Mouse (Mus musculus) layer of hippocampus, postnatal 36 days (tissue): ENCODE measurements at regions not wholly inside any gene's neighbourhood (a gene's known extent, or its start where the extent isn't known, plus 50 kb on each side); places are given as distances from the start of the nearest gene placed in this dataset.

ENCODE experiments used
- DNase-seq, 2 experiments: peaks; one replicate each; pipeline ENCODE4 v3.0.0; 2022

DNA sequence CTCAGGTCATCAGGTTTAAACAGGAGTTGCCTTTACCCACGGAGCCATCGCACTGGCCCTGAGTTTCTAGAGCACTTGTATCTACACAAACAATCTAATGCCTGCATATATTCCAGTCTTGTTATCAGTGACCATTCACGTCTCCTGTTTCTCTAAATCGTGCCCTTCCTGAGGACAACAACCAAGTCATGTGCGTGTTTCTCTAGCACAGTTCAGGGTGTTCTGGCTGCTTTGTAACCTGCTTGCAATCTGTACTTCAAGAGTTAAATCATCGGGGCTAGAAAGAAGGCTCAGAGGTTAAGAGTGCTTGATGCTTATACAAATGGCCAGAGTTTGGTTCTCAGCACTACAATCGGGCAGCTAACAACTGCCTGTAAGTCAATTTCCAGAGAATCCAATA lies 428.1 kb upstream of the Jarid2 start:
- DNase-seq, result no peak

DNA sequence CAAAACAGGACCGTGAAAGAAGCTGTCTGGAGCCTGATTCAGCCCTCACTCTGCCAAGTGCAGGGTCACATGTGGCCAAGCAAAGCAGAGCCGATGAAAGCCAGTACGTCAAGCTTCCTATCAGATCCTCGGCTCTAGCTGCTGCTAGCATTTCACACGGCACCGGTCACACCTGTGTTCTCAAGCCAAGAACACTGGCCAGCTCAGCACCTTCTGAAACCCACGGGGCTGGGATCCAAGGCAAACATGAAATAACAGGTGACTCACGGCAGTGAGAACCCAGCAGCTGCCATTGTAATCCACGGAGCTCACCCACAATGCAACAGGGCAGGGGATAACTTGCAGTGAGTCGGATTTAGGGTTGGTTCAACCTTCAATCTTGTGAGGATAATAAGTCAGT lies 427.3 kb upstream of the Jarid2 start:
- DNase-seq, result no peak

DNA sequence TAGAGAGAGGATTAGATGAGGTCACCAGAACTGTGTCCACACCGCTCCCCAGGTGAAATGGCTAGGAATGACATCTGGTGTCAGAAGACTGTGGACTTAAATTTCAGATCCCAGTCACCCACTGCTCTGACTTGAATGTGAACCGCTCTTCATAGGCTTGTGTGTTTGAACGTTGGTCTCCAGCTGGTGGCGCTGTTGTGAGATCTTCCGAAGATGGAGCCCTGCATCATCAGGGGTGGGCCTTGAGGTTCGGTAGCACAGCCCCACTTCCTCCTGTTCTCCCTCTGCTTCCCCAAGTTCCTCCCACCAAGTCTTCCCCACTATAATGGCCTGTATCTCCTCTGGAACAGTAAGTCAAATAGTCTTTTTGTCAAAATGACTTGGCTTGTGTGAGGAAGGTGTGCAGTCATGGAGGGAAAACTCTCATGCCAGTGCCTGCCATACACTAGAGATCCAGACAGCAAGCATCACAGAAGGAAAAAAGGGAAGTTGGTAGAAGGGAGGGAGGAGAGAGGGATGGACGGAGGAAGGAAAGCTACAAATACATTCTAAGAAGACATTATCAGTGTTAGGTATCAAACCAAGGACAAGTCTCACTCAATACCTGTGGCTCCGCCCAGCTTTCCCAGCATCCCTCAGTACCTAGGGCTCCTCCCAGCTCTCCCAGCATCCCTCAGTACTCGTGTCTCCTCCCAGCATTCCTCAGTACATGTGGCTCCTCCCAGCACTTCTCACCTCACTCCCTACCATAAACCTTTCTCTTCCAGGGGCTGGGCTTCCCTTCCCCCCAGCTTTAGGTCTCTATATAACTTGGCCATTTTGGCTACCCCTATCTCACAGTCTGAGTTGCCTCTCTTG lies 423.9 kb upstream of the Jarid2 start:
- DNase-seq, result no peak

DNA sequence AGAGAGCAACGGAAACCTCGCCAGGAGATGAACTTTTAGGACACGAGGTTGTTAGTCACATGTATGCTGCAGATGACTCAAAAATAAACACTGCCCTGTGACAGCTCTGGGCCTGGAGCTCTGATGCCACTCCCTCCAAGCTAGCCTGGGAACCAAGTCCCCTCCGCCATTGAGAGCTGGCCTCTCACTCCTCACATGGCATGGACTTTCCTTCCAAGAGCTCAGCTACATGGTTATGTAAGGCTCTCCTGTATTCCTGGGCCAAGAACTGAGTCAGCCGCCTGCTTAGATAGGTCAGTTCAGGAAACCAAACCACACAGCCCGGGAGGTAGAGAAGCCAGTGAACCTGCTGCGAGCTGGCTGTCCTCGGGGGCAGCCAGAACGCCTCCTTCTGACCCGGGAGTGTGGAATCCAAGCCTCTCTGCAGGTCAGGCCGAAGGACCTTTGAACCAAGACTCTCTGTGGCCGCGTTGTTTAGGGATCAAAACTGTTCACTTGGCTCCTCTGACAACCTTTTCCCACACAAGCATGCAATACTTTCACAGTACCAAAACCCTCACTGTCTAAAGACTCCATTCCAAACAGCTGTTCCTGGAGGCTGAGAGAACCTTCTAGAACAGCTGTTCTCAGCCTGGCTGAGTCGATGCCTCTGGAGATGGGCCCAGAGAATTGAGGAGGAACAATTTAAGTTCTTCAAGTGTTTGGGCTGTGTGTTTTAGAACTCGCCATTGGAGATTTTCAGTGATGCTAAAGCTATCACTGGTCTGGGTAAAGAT lies 422.8 kb upstream of the Jarid2 start:
- DNase-seq, result no peak

DNA sequence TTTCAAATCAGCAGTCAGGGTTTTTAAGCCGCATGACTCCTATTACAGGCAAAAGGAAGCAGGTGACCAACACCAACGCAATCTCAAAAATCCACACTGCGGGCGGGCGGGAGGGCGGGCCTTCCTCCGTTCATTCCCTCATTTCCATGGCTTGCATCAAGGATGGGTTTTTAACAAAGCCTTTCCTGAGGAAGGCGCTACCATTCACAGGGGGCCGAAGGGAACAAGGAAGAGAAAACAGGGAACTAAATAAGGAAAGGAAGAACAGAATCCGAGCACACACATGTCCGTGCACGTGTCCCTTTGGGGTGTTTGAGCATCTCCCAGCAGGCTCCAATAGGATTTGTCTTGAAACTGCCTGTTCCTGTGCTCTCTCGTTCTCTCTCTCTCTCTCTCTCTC lies 421.0 kb upstream of the Jarid2 start:
- DNase-seq, result no peak

DNA sequence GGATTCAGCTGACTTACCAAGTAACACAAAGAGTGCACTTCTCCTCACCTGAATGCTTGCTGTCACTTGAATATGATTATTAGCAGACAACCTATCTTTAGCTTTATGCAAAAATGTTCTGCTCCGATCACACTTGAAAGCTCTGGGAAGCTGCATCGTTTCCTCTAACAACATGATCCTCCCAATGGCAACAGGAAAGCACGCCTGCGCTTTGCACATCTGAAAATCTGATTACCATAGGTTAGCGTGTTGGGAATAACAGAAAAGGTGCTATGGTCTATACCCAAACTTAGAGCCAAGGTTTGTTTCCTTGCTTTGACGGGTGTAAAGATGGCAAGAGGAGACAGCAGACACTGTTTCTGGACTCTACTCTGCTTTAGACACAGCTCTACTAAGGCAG lies 417.0 kb upstream of the Jarid2 start:
- no peak for DNase-seq

DNA sequence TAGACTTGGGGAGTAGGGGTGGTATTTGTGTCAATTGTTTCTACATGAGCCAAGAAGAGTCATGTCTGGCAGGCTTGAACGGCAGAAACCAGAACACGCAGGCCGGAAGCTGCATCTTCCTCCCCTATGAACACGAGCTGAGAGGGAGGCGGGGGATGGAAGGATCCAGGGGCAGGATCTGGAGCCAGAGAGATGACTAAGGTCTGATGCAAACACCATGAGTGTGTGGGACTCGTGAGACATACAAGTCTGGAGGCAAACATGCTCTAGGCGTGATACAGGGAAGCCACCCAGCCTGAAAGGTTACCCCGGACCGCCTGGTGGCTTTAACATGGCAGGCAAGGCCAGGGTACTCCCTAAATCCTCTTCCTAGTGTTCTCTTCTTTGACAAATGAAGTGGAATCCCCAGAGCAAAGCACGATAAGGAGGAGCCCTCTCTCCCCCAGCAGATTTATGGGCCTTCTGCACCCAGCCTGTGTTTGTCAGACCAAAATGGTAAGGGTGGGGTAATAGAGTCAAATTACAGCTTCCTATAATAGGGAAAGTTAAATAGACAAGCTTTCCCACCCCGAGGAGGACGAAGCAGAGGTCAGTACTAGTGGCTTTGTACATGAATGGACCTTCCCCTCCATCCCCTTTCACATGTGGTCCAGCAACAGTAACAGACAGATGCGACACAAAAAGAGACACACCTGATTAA lies 412.4 kb upstream of the Jarid2 start:
- no peak for DNase-seq

DNA sequence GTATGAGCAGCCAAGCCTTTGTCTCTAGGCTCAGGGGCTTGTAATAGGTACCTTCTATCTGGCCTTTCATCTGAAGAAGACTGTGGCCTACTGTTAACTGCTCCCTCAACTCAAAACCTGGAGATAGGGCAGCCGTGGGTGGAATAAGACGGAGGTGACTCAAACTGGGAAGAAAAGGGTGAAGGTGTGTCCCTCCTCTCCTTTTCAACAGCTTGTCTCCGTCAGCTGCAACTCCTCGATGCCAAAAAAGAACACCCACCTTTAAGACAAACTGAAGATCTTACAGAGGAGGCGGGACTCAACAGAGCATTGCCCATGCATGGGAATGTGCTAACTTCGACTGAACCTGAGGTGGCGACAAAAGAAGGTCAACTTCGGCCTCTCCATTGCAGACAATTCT lies 411.7 kb upstream of the Jarid2 start:
- DNase-seq, result no peak

DNA sequence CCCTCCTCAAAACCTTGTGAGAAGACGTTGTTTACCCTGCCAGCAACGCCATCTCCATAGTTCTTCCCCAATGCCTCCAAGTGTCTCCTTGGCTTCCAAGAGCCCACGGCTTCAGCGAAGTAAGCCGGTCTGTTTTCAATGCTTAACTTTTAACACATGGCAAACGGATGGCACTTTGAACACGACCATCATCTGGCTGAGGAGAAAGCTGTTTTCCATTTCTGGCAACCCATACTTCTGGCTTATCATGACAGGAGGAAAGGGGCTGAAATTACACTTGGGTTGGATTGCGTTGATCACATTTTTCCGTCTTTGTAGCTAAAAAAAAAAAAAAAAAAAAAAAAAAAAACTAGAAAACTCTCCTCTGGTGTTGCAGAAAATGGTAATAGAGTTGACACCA lies 410.2 kb upstream of the Jarid2 start:
- DNase-seq, result no peak

DNA sequence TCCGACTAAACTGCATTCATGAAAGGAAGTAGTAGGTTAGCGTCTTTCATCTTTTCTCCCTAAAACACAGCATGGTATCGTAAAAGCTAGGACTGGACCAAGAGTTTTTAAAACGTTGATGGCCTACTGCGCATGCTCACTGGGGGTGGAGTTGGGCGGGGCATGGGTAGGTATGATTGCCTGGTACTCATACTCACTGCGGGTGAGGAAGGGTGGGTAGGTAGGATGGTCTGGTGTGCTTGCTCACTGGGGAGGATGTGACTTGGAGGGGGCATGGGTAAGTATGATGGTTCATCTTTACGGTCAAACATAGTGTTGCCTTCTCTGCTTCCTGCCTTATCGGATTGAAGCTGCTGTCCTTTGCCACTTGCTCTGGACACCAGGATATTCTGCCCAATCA lies 409.8 kb upstream of the Jarid2 start:
- no peak for DNase-seq

DNA sequence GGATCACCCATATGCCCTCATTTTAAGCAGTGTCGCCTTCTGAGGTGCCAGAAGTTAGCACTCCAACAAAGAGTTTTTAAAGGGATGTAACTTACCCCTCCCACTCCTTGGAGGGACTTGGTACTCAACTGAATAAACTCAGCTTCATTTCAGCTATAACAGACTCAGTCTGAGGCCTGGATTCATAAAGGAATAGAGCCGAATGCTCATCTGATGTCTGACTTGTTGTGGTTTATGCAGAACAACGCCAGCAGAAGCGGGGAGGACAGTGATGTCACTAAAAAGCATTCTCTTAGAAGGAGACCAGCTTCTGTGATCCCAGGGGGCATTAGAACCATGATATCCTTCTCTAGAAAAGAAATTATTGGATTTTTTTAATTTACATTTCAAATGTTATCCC lies 409.0 kb upstream of the Jarid2 start:
- DNase-seq, result no peak

DNA sequence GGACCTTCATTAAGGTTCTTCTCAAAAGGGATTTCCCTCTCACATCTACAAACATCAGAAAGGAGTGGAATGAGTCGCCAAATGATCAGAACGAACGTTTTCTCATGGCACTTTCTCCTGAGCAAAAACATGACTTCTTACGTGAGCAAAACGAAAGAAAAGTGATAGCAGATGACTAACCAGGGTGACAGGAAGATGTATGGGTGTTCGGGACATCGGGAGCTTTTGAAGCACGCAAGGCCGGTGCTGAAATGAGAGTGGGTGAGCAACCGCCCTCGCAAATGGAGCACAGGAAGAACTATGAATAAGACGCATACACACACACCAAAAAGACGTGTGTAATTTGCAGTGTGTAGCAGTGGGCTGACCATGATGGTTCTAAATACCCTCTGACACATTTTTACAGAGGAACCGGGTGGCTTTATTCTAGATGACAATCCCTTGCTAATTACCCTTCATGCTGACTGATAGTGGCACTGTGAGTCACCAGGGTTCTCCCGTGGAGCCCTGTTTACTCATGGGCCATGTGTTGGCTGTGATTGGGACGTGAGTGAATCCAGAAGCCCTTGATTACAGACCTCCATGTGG lies 408.2 kb upstream of the Jarid2 start:
- DNase-seq, result no peak

DNA sequence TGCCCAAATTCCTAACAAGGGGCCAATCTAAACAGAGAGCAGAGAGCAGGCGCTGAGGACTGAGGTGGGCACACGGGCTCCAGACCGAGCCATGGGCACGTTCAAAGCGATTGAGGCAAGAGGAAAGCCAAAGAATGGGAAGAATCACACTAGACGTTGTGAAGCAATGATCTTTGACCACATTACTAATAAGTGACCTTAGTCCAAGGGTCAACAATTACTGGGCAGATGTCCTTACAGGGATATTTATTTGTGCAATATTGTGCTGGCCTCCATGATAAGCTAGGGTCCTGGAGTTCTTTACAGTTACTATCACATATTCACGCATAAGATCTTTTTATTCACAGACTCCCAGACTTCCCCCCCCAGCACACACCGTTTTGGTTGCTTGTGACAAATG lies 400.9 kb upstream of the Jarid2 start:
- DNase-seq, result no peak

DNA sequence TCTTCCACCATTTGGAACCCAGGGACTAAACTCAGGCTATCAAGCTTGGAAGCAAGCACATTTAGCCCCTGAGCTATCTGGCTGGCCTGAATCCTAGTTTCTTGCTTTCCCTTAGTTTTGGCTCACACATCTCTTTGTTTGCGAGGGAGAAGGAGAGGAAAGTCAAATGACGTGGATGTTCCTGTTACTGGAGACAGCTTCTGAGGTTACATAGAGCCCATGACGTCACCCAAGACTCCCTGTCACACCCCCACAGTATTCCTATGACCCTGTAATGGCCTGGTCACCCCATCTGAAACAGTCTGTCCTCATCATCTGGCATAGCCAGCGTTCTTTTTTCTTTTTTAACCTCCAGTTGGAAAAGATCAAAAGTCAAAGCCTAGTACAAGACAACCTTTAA lies 400.1 kb upstream of the Jarid2 start:
- DNase-seq, result no peak

DNA sequence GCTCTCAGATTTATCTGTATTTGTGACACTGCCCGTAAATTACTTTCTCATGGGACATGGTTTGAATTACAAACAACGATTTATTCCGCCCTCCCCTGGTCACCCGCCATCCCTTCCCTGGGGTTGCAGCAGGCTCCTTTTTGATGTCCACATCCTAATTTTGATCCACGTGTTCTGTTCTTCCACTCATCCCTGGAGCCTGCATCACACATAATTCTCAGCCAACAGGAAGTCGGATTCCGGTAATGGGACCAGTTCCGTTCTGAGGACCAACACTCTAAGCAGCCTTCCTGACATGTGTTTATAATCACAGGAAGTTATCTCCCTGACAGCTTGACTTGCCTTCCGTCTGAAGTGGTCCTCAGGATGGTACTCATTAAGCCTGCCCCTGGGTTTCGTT lies 399.6 kb upstream of the Jarid2 start:
- DNase-seq, result no peak

DNA sequence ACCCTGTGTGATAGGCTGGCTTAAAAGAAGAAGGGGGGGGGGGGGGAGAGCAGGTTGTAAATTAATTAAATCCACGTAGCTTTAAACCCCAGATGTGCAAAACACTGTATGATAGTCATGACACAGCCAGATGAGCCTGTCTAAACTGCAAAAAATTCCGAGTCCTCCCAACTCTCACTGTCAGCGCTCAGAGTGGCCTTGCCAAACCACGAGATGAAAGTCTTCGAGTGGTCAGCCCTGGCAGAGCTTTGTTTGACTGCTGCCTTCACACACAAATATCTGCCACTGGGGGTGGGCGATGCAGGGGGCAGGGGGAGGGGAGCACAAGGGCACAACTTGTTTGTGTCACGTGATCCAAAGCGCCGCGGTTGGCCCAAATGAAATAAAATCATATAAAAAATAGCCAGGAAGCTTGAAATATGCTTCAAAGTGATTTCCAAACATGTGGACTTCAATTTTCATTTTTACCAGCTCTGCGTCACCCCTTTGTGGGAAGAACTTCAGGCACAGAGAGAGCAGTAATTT lies 396.5 kb upstream of the Jarid2 start:
- no peak for DNase-seq

DNA sequence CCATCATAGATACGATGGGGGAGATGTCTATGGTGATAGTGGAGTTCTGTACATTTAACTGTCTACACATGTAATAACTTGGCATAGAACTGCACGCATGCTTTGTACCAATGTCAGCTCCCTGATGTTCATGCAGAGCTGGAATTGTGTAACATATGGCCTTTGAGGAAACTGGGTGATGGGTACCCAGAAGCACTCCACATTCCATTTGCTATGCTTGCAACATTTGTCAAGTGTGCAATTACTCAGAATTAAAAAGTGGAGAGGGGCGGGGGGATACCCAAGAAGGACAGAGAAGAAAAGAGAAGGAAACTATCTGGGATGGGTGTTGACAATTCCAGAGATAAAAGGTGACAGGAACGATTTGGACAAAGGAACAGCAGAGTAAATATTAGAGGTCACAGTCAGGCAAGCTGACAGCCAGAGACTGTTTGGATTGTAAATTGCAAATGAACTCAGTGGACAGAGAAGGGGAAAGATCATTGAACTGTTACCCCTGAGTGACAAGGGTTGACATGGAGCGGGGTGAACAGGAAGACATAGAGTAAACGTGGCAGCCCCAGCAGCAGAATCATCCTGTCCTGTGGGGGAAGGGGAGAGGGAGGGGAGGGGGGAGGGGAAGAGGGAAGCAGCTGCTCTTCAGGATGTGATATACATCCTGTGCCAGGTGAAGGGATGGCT lies 390.1 kb upstream of the Jarid2 start:
- no peak for DNase-seq

DNA sequence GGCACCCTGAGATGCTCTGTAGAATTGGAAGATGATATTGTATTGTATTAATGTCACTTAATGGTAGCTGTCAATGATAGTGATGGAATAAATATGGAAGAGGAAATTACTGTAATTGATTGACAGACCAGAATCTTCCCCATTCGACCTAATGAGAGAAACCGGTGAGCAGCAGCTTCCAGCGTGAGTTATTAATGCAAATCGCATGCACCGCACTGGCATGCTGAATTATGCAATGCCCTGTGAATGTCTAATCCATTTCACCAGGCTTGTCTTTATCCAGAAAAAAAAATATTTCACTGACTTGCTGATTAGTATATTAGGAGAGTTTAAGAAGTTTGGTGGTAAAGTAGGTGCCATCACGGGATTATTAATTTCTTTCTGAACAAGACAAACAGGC lies 384.2 kb upstream of the Jarid2 start:
- DNase-seq, result no peak

DNA sequence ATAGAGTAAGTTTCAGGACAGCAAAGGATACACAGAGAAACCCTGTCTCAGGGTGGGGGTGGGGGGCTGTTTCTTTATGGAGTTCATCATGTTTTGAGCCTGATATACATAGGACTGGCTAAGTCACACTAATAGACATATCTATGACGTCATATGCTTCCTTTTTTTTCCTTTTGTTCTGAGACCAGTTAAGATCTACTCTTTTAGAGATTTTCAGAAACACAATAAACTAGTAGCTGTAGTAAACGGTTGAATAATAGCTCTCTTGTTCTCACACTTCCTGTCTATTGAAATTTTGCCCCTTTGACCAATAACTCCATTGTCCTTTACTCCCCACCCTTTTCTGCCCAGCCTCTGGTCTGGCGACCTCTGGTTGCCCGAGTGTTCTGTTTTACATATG lies 382.6 kb upstream of the Jarid2 start:
- no peak for DNase-seq

DNA sequence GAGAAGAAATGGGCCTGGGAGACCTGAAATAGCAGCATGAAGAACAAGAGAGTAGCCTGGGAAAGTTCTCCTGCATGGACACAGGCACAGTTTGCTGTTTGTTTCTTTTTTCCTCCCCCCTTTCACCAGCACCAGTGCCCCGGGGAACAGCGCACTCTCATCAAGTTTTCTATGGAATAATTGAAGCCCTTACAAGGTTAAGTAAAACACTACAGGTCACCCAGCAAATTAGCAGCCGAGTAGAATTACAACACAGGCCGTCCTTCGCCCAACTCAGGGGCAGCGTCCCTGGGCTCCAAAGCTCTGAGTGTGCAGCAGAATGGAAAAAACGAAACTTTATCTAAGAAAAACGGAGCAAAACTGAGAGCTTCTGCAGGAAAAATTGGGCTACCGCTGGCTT lies 381.6 kb upstream of the Jarid2 start:
- no peak for DNase-seq

DNA sequence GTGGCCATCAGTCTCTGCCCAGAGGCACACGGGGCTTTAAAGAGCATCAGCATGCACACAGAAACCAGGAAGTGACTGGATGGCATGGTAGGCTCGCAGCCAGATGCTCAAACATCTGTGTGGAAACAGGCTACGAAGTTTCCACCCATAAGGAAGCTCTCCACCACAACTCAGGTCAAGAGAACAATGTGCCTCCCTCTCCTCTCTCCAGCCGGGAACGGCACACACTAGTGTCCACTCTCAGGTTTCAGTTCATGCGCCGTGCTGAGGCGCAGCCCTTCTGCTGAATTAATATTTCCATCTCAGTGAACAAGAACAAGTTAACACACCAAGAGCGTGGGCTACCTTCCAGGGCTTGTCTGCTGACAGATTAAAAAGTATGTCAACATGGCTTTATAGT lies 375.4 kb upstream of the Jarid2 start:
- no peak for DNase-seq

DNA sequence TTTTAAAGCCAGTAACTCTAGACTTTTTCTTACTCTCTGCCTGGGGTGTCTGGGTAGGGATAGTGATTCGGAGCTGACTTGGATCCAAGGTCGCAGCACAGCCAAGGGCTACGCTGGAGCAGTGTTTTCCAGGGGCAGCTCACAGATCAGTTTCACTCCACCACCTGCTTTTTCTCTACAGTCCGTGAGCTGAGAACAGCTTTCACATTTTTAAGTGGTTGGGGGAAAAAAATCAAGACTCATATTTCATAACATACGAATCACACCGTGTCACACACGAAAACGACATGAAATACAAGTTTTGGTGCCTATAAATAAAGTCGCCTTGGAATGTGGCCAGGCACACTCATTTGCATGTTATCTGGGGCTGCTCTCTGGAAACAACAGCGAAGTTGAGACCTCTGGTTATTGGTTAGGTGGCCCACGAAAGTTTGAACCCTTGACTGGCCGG lies 373.5 kb upstream of the Jarid2 start:
- DNase-seq, result no peak
